Mouse (Mus musculus) C2C12 (cell line): ENCODE results near the gene Odf3.

ENCODE experiments used
- CEBPB ChIP-seq: IDR thresholded peaks from one replicate; pipeline ENCODE4 v1.6.1; 2011; ENCODE audit warnings: low read depth, mild to moderate bottlenecking, control low read depth, moderate library complexity
- CTCF ChIP-seq: IDR thresholded peaks from one replicate; pipeline ENCODE4 v1.5.1; 2011; ENCODE audit not compliant: control insufficient read depth, insufficient read depth, insufficient read length
- FOSL1 ChIP-seq: IDR thresholded peaks from one replicate; pipeline ENCODE4 v1.8.0; 2011; ENCODE audit warnings: mild to moderate bottlenecking, low read length; ENCODE audit not compliant: poor library complexity, insufficient read depth, severe bottlenecking
- MAX ChIP-seq: IDR thresholded peaks from one replicate; pipeline ENCODE4 v1.6.1; 2011; ENCODE audit warnings: mild to moderate bottlenecking, control low read depth
- MYOD1 ChIP-seq: IDR thresholded peaks from one replicate; pipeline ENCODE4 v1.6.1; 2011; ENCODE audit warnings: low read depth; ENCODE audit not compliant: control insufficient read depth, insufficient read length
- MYOG ChIP-seq: IDR thresholded peaks from one replicate; pipeline ENCODE4 v1.6.1; 2011; ENCODE audit not compliant: control insufficient read depth, insufficient read length; ENCODE audit errors: extremely low read depth
- USF1 ChIP-seq: IDR thresholded peaks from one replicate; pipeline ENCODE4 v1.6.1; 2011; ENCODE audit warnings: low read depth, mild to moderate bottlenecking, control low read depth, moderate library complexity

DNA sequence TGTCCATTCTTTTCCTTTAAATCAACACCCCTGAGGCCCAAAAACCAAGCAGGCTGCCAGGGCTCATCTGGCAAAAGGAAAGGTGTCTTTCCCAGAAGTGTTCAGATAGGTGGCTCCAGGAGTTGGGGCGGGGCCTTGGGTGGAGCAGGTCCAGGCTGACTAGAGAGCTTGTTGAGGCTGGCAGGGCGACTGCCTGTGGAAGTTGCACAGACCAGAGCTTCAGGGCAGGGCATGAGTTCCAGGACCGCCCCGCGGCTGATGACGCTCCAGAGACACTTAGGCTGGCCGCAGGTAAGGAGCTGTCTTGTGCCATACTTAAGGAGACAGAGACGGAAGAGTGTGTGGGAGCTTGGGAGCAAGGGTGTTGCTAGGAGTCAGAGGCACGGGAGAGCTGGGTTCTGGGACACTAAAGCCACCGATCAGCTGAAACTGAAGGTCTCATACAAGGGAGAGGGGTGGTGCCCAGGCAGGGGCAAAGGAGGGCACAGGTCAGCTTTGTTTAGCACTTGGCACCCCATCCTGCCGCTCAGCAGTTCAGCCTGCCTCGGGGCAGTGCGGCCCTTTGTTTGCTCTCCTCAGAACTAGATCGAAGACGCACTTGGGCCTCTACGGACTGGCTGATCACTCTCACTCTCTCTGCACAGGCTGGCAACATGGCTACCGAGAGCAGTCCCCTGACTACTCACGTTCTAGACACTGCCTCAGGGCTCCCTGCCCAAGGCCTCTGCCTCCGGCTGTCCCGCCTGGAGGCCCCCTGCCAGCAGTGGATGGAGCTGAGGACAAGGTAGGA is 12.4 kb upstream of the Odf3 start, which contains the start of gene Urah:
- TF ChIP-seq CTCF: no peak
- TF ChIP-seq USF1: no peak
- TF ChIP-seq MYOD1: no peak
- TF ChIP-seq CEBPB: no peak
- TF ChIP-seq MAX: no peak
- no peak for TF ChIP-seq MYOG
- TF ChIP-seq FOSL1: no peak
